Mouse (Mus musculus): ENCODE data around the gene Fam13a. TPM values are rescaled to one million over a fixed set of nuclear protein-coding genes. Genes with fewer than 3 reads are reported as not detected.

The Fam13a gene
- polyA plus RNA-seq, 1 experiment from 2014 or later, result 4.1 TPM

DNA sequence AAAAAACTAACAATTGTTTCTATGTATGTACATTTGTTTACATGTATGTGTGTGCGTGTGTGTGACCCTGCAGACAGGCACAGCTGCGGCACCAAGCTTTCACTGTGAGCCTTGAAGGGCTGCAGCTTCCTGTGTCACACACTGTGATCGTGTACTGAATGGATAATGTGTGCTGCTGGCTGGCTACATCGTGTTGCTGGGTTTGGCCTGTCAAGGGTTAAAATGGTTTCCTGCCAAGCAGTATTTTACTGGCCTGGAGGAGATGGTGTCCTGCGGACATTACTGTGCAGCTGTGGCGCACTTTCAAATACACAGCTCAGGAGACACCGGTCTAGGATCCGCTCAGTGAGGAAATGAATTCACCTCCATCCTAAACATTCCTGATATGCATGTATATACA is 121.2 kb downstream of the Fam13a start:
- no peaks in the 10 kb centered on the region for H3K27me3 ChIP-seq (ENCODE audit: control insufficient read depth, insufficient read depth, low read length)
- 27% methylated on average over 8 of the region's 8 CpGs for WGBS
- H3K36me3 ChIP-seq (ENCODE audit: control insufficient read depth, insufficient read depth, low read length), result no peaks in the 10 kb centered on the region
- peak; percentile 50 for DNase-seq (ENCODE audit: low spot score)
- no peak overlapping the region for H3K4me2 ChIP-seq (ENCODE audit: low read depth, severe bottlenecking)
- H3K9ac ChIP-seq (ENCODE audit: low read length), result no peak overlapping the region
- no peak overlapping the region for H3K4me3 ChIP-seq (ENCODE audit: low read depth, low read length)
- H3K27ac ChIP-seq (replicated peaks; ENCODE audit: low read depth, low read length), result no peak overlapping the region
- ATAC-seq (ENCODE audit: insufficient number of reproducible peaks, low FRiP score, low TSS enrichment, low read depth), result peak; percentile 56
- peaks cover 4% of the 10 kb centered on the region; the same call in 1 of the 2 replicates for H3K4me1 ChIP-seq (ENCODE audit: control insufficient read depth, insufficient read depth, low read length)
- peaks cover 2% of the 10 kb centered on the region; the same call in 1 of the 2 replicates for H3K9me3 ChIP-seq (ENCODE audit: control insufficient read depth, low read length)

DNA sequence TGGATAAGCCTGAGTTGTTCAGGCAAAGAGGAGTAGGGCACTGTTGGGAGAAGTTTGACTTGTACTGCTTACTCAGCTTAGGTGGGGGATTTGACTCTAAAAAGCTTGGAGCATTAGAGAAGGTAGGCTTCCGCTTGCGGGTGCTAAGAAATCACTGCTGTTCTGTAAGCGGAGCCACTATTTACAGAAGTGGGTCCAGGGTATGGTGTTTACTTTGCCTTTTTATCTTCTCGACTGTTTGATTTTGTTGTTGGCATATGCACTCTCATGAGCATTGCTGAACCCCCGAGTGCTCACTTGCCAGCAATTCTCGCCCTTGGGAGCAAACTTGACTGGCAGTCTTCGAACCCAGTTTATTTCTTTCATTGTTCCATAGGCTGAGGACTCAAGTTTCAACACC is 123.8 kb downstream of the Fam13a start:
- H3K27ac ChIP-seq (replicated peaks; ENCODE audit: low read depth, low read length), result no peak overlapping the region
- H3K36me3 ChIP-seq (ENCODE audit: control insufficient read depth, insufficient read depth, low read length), result no peaks in the 10 kb centered on the region
- 88% methylated on average over 7 of the region's 7 CpGs for WGBS
- no peaks in the 10 kb centered on the region for H3K9me3 ChIP-seq (ENCODE audit: control insufficient read depth, low read length)
- H3K4me3 ChIP-seq (ENCODE audit: low read depth, low read length), result no peak overlapping the region
- ATAC-seq (ENCODE audit: insufficient number of reproducible peaks, low FRiP score, low TSS enrichment, low read depth), result no peak
- H3K4me2 ChIP-seq (ENCODE audit: low read depth, severe bottlenecking), result no peak overlapping the region
- peaks cover 4% of the 10 kb centered on the region; the same call in 1 of the 2 replicates for H3K4me1 ChIP-seq (ENCODE audit: control insufficient read depth, insufficient read depth, low read length)
- H3K27me3 ChIP-seq (ENCODE audit: control insufficient read depth, insufficient read depth, low read length), result no peaks in the 10 kb centered on the region
- DNase-seq (ENCODE audit: low spot score), result no peak
- H3K9ac ChIP-seq (ENCODE audit: low read length), result no peak overlapping the region

DNA sequence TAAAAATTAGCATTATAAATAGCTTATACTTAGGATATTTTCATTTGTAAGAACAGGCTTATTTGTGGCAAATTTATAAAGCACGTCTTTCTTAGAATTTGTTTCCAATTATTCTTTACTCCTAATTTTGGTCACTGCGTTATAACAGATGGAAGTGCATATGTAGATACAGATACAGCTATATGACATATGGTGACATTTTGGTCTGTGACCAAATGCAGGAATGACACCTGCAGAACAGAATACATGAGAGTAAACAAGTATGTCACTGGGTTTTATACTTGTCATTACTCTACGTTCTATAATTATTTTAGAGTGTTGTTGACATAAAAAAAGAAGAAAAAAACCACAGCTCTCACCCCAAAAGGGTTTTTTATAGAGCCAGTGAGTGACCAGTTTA is 125.3 kb downstream of the Fam13a start:
- no peaks in the 10 kb centered on the region for H3K27me3 ChIP-seq (ENCODE audit: control insufficient read depth, insufficient read depth, low read length)
- H3K27ac ChIP-seq (replicated peaks; ENCODE audit: low read depth, low read length), result no peak overlapping the region
- peaks cover 4% of the 10 kb centered on the region; the same call in 1 of the 2 replicates for H3K4me1 ChIP-seq (ENCODE audit: control insufficient read depth, insufficient read depth, low read length)
- ATAC-seq (ENCODE audit: insufficient number of reproducible peaks, low FRiP score, low TSS enrichment, low read depth) (no peak), DNase-seq (ENCODE audit: low spot score) (no peak)
- no peak overlapping the region for H3K9ac ChIP-seq (ENCODE audit: low read length)
- no peak overlapping the region for H3K4me2 ChIP-seq (ENCODE audit: low read depth, severe bottlenecking)
- H3K9me3 ChIP-seq (ENCODE audit: control insufficient read depth, low read length), result no peaks in the 10 kb centered on the region
- no peak overlapping the region for H3K4me3 ChIP-seq (ENCODE audit: low read depth, low read length)
- no peaks in the 10 kb centered on the region for H3K36me3 ChIP-seq (ENCODE audit: control insufficient read depth, insufficient read depth, low read length)
- 89% methylated on average over 3 of the region's 3 CpGs for WGBS

DNA sequence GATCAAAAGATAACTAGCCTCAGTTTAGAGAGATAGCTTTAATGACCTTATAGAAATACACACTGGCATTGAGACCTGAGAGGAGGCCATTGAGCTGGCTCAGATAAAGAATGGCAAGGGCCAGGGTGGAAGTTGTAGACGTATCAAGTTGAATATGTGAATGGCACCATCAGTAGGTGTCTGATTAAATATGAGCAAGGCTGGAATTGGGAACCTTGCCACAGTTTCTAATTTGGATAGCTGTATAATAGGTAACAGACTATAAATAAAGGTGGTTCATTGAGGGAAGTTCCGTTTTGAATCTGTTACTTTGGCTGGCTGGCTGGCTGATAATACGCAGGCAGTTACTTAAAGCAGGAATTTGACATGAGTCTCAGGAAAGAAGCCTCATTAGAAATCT is 127.7 kb downstream of the Fam13a start:
- H3K9ac ChIP-seq (ENCODE audit: low read length), result no peak overlapping the region
- no peak overlapping the region for H3K4me3 ChIP-seq (ENCODE audit: low read depth, low read length)
- H3K4me2 ChIP-seq (ENCODE audit: low read depth, severe bottlenecking), result no peak overlapping the region
- H3K27ac ChIP-seq (replicated peaks; ENCODE audit: low read depth, low read length), result no peak overlapping the region
- no peaks in the 10 kb centered on the region for H3K36me3 ChIP-seq (ENCODE audit: control insufficient read depth, insufficient read depth, low read length)
- H3K27me3 ChIP-seq (ENCODE audit: control insufficient read depth, insufficient read depth, low read length), result no peaks in the 10 kb centered on the region
- WGBS, result 80% methylated on average over 3 of the region's 3 CpGs
- H3K9me3 ChIP-seq (ENCODE audit: control insufficient read depth, low read length), result no peaks in the 10 kb centered on the region
- ATAC-seq (ENCODE audit: insufficient number of reproducible peaks, low FRiP score, low TSS enrichment, low read depth) (no peak), DNase-seq (ENCODE audit: low spot score) (no peak)
- no peaks in the 10 kb centered on the region for H3K4me1 ChIP-seq (ENCODE audit: control insufficient read depth, insufficient read depth, low read length)

DNA sequence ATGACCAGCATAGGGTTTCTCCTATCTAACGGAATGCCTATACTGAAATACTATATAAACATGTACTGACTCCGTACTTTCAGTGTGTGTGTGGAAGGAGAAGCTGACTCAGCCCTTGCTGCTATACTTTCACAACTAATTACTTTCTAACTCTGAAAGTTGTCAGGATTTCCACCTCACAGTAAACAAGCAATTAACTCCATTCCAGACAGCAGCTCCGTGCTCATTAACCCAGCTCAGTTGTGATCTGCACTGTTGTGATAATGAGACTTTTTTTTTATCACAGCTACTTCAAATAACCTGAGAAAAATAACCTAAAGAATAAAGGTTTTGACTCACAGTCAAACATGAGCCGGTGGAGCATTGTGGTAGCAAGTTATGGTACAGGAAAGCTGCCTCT is 129.4 kb downstream of the Fam13a start:
- ATAC-seq (ENCODE audit: insufficient number of reproducible peaks, low FRiP score, low TSS enrichment, low read depth) (no peak), DNase-seq (ENCODE audit: low spot score) (no peak)
- no peaks in the 10 kb centered on the region for H3K9me3 ChIP-seq (ENCODE audit: control insufficient read depth, low read length)
- H3K4me1 ChIP-seq (ENCODE audit: control insufficient read depth, insufficient read depth, low read length), result no peaks in the 10 kb centered on the region
- H3K27me3 ChIP-seq (ENCODE audit: control insufficient read depth, insufficient read depth, low read length), result no peaks in the 10 kb centered on the region
- H3K27ac ChIP-seq (replicated peaks; ENCODE audit: low read depth, low read length), result no peak overlapping the region
- no peaks in the 10 kb centered on the region for H3K36me3 ChIP-seq (ENCODE audit: control insufficient read depth, insufficient read depth, low read length)
- WGBS, result 68% methylated on average over 4 of the region's 4 CpGs
- no peak overlapping the region for H3K4me3 ChIP-seq (ENCODE audit: low read depth, low read length)
- no peak overlapping the region for H3K4me2 ChIP-seq (ENCODE audit: low read depth, severe bottlenecking)
- no peak overlapping the region for H3K9ac ChIP-seq (ENCODE audit: low read length)

DNA sequence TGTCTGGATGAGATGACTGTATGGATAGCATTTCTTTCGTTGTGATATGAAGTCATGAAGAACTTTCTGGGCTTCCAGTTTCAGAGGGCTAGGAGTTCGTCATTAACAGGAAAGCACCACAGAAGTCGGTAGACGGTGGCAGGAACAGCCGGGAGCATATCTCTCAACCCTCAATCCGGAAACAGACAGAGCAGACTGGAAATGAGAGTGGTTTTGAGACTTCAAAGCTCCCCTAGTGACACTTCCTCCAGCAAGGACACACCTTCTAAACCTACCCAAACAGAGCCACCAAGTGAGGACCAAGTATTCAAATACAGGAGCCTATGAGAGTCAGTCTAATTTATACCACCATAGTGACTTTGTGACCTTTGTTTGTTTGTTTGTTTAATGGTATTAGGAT is 131.0 kb downstream of the Fam13a start:
- no peaks in the 10 kb centered on the region for H3K9me3 ChIP-seq (ENCODE audit: control insufficient read depth, low read length)
- DNase-seq (ENCODE audit: low spot score) (no peak), ATAC-seq (ENCODE audit: insufficient number of reproducible peaks, low FRiP score, low TSS enrichment, low read depth) (no peak)
- no peak overlapping the region for H3K27ac ChIP-seq (replicated peaks; ENCODE audit: low read depth, low read length)
- 87% methylated on average over 6 of the region's 6 CpGs for WGBS
- no peaks in the 10 kb centered on the region for H3K27me3 ChIP-seq (ENCODE audit: control insufficient read depth, insufficient read depth, low read length)
- H3K36me3 ChIP-seq (ENCODE audit: control insufficient read depth, insufficient read depth, low read length), result no peaks in the 10 kb centered on the region
- no peak overlapping the region for H3K4me2 ChIP-seq (ENCODE audit: low read depth, severe bottlenecking)
- H3K4me1 ChIP-seq (ENCODE audit: control insufficient read depth, insufficient read depth, low read length), result no peaks in the 10 kb centered on the region
- H3K4me3 ChIP-seq (ENCODE audit: low read depth, low read length), result no peak overlapping the region
- no peak overlapping the region for H3K9ac ChIP-seq (ENCODE audit: low read length)

DNA sequence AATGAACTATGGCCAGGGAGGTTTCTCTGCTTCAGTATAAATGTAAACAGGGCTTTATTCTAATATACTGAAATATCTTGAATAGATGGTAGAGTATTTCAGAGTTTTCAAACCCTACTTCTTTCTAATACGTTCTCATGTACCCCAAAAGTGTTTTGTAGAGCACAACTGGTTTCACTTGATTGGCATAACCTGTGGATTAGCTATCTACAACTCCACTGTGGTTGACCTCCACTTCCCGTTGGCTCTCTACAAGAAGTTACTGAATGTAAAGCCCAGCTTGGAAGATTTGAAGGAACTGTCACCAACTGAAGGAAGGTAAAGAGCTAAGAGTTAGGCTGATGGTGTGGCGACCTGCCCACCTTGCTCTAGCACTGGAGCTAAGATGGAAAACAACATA is 134.4 kb downstream of the Fam13a start:
- 92% methylated on average over 3 of the region's 3 CpGs for WGBS
- no peaks in the 10 kb centered on the region for H3K36me3 ChIP-seq (ENCODE audit: control insufficient read depth, insufficient read depth, low read length)
- ATAC-seq (ENCODE audit: insufficient number of reproducible peaks, low FRiP score, low TSS enrichment, low read depth) (no peak), DNase-seq (ENCODE audit: low spot score) (no peak)
- H3K4me2 ChIP-seq (ENCODE audit: low read depth, severe bottlenecking), result no peak overlapping the region
- H3K27me3 ChIP-seq (ENCODE audit: control insufficient read depth, insufficient read depth, low read length), result no peaks in the 10 kb centered on the region
- H3K27ac ChIP-seq (replicated peaks; ENCODE audit: low read depth, low read length), result no peak overlapping the region
- no peak overlapping the region for H3K9ac ChIP-seq (ENCODE audit: low read length)
- H3K9me3 ChIP-seq (ENCODE audit: control insufficient read depth, low read length), result no peaks in the 10 kb centered on the region
- H3K4me1 ChIP-seq (ENCODE audit: control insufficient read depth, insufficient read depth, low read length), result no peaks in the 10 kb centered on the region
- no peak overlapping the region for H3K4me3 ChIP-seq (ENCODE audit: low read depth, low read length)

DNA sequence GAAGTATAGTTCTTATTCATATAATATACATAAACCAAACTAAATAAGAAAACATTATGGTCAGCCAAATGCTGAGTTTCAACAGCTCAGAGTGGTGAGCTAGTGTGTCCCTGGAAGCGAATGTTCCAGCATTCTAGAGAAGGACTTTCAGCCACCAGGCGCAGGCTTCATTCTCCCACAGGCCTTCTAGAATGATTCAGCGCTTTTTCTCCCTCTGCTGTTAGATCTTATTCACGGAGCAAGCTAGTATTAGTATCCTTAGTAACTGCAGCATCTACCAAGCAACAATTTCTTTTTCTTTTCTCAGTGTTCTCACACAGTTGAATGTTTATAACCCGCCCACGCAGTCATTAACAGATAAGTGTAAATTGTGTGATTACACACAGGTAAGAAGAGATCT is 142.1 kb downstream of the Fam13a start:
- H3K27ac ChIP-seq (replicated peaks; ENCODE audit: low read depth, low read length), result no peak overlapping the region
- WGBS, result 80% methylated on average over 6 of the region's 6 CpGs
- H3K4me2 ChIP-seq (ENCODE audit: low read depth, severe bottlenecking), result no peak overlapping the region
- H3K4me3 ChIP-seq (ENCODE audit: low read depth, low read length), result no peak overlapping the region
- DNase-seq (ENCODE audit: low spot score) (no peak), ATAC-seq (ENCODE audit: insufficient number of reproducible peaks, low FRiP score, low TSS enrichment, low read depth) (no peak)
- H3K9ac ChIP-seq (ENCODE audit: low read length), result no peak overlapping the region
- H3K4me1 ChIP-seq (ENCODE audit: control insufficient read depth, insufficient read depth, low read length), result no peaks in the 10 kb centered on the region
- H3K9me3 ChIP-seq (ENCODE audit: control insufficient read depth, low read length), result no peaks in the 10 kb centered on the region
- H3K36me3 ChIP-seq (ENCODE audit: control insufficient read depth, insufficient read depth, low read length), result no peaks in the 10 kb centered on the region
- H3K27me3 ChIP-seq (ENCODE audit: control insufficient read depth, insufficient read depth, low read length), result no peaks in the 10 kb centered on the region

Data from limb, embryonic 11.5 days (tissue).